Mouse (Mus musculus) heart, embryonic 10.5 days (tissue): ENCODE measurements around the gene Cct5. TPM values are rescaled to one million over a fixed set of nuclear protein-coding genes. Genes with fewer than 3 reads are reported as not detected.
"Not testable (repeated sequence)": the region's sequence is repeated elsewhere in the genome, so short reads cannot be mapped to it uniquely, and the experiment has no call there.

Experiments
- DNase-seq: peaks from one replicate; pipeline ENCODE4 v3.0.0-alpha.2; 2017; ENCODE audit warnings: low spot score
- H3K27ac ChIP-seq: fragments of 300-500 bp; sonication (generic); 2 replicates; pipeline ENCODE4 v1.5.1; 2016; ENCODE audit warnings: mild to moderate bottlenecking
- H3K27me3 ChIP-seq: fragments of 300-500 bp; sonication (generic); 2 replicates; pipeline ENCODE4 v1.6.1; 2016; ENCODE audit warnings: mild to moderate bottlenecking; ENCODE audit not compliant: poor library complexity, insufficient read depth, severe bottlenecking
- H3K36me3 ChIP-seq: fragments of 300-500 bp; sonication (generic); 2 replicates; pipeline ENCODE4 v1.6.1; 2016; ENCODE audit warnings: mild to moderate bottlenecking, moderate library complexity
- H3K4me1 ChIP-seq: fragments of 300-500 bp; sonication (generic); 2 replicates; pipeline ENCODE4 v1.6.1; 2016; ENCODE audit warnings: mild to moderate bottlenecking
- H3K4me3 ChIP-seq: fragments of 300-500 bp; sonication (generic); 2 replicates; pipeline ENCODE4 v1.5.1; 2016; ENCODE audit warnings: mild to moderate bottlenecking, moderate library complexity
- H3K9me3 ChIP-seq: fragments of 300-500 bp; sonication (generic); 2 replicates; pipeline ENCODE4 v1.6.1; 2016; ENCODE audit warnings: mild to moderate bottlenecking, moderate library complexity
- WGBS: fragments of 180-500 bp; shearing (Covaris S2); methylation state at CpG from one replicate; pipeline ENCODE4 v1.1.7; 2016; 5-methylcytosine and 5-hydroxymethylcytosine counted together
- polyA plus RNA-seq: library from polyadenylated mRNA; unstranded; fragments of >200 nt; fragmentation: Nextera tagmentation; extraction: Ambion mirVana; gene quantifications from 2 replicates; pipeline ENCODE4 v1.2.1, GENCODE M21; 2016

Gene Cct5
- polyA plus RNA-seq, 1 experiment from 2014 or later: 603 TPM

DNA sequence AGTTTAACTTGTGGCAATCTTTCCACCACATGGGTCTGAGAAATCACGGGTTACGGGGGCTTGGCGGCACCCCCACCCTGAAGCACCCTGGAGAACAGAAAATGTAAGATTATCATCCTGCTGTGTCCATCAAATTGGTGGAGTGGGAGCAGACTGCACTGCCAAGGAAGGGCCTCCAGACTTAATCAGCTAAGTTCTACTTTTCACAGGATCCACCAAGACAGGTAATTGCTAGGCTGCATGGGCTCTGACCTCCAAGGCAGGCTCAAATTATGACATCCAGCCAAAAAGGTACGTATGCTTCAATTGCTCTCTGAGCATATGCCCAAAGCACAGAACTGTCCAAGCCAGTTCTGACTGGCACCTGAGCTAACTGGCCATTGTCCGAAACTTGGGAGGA is 11.4 kb downstream of the Cct5 start:
- peaks cover 60% of the 10 kb centered on the region for H3K36me3 ChIP-seq
- no peak for DNase-seq
- 90% methylated on average over 5 of the region's 5 CpGs for WGBS

GRCm38 (mm10) chr15:31588989-31589640 is 12.5 kb downstream of the Cct5 start:
- DNase-seq: no peak
- Histone ChIP-seq H3K36me3 (peaks cover 49% of the 10 kb centered on the region), H3K27ac (no peak overlapping the region), H3K27me3 (no peaks in the 10 kb centered on the region), H3K4me1 (peaks cover 13% of the 10 kb centered on the region; the same call in 1 of the 2 replicates), H3K4me3 (no peak overlapping the region), H3K9me3 (no peaks in the 10 kb centered on the region)
- 31% methylated on average over 8 of the region's 8 CpGs for WGBS

More for the DNA sequence above, 11.4 kb downstream of the Cct5 start:
- peaks cover 10% of the 10 kb centered on the region; the same call in 1 of the 2 replicates for H3K4me1 ChIP-seq
- H3K9me3 ChIP-seq: no peaks in the 10 kb centered on the region
- no peak overlapping the region for H3K27ac ChIP-seq
- no peak overlapping the region for H3K4me3 ChIP-seq
- H3K27me3 ChIP-seq: no peaks in the 10 kb centered on the region

- Histone ChIP-seq H3K27me3 (no peaks in the 10 kb centered on the region), H3K4me1 (peaks cover 13% of the 10 kb centered on the region; the same call in 1 of the 2 replicates), H3K27ac (no peak overlapping the region), H3K36me3 (peaks cover 36% of the 10 kb centered on the region), H3K4me3 (no peak overlapping the region), H3K9me3 (no peaks in the 10 kb centered on the region)
- 59% methylated on average over 2 of the region's 2 CpGs for WGBS
- no peak for DNase-seq
Observed at GRCm38 (mm10) chr15:31587789-31588188, 13.8 kb downstream of the Cct5 start.

DNA sequence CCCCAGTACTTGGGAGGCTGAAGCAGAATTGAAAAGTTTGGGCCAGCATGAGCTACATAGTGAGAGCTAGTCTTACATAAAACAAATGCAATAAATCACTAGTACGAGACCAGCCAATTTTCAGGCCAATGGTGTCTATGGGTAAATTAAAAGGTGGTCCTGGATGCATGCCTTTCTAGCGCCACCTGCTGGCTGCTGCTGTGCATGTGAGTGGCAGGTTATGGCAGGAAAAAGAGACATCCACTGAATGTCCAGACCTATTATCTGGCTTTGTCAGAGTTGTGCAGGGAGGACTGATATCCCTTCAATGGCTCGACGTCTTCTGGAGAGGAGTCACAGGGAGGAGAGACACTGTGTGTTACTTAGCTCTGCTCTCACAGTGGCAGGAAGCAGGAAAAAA is 15.1 kb downstream of the Cct5 start:
- no peaks in the 10 kb centered on the region for H3K9me3 ChIP-seq
- peak; percentile 90 for DNase-seq
- H3K4me1 ChIP-seq: peaks cover 13% of the 10 kb centered on the region; the same call in 1 of the 2 replicates
- peaks cover 23% of the 10 kb centered on the region for H3K36me3 ChIP-seq
- WGBS: 7% methylated on average over 4 of the region's 4 CpGs
- no peak overlapping the region for H3K4me3 ChIP-seq
- no peaks in the 10 kb centered on the region for H3K27me3 ChIP-seq
- H3K27ac ChIP-seq: no peak overlapping the region

DNA sequence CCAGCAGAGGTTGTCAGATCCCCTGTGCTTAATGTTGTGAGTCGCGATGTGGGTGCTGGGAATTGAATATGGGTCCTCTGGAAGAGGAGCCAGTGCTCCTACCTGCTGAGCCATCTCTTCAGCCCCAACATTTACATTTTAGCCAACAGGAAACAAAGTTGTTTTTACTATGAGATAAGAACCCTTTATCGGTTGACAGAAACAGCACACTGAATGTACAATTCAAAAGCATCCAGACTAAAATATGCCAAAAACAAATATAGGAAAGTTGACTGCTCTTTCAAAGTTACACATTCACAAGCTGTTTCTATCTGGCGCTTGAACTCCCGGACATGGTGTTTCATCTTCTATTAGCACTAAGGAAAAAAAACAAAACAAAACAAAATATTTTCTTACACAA is 15.5 kb downstream of the Cct5 start:
- Histone ChIP-seq H3K36me3 (peaks cover 19% of the 10 kb centered on the region), H3K27me3 (no peaks in the 10 kb centered on the region), H3K27ac (no peak overlapping the region), H3K4me3 (no peak overlapping the region), H3K4me1 (peaks cover 13% of the 10 kb centered on the region; the same call in 1 of the 2 replicates), H3K9me3 (no peaks in the 10 kb centered on the region)
- DNase-seq: no peak
- 68% methylated on average over 5 of the region's 5 CpGs for WGBS

- Histone ChIP-seq H3K36me3 (peaks cover 10% of the 10 kb centered on the region), H3K4me3 (no peak overlapping the region), H3K27me3 (no peaks in the 10 kb centered on the region), H3K4me1 (peaks cover 13% of the 10 kb centered on the region; the same call in 1 of the 2 replicates), H3K9me3 (no peaks in the 10 kb centered on the region), H3K27ac (no peak overlapping the region)
- no peak for DNase-seq
- WGBS: 57% methylated on average over 7 of the region's 7 CpGs
Observed at GRCm38 (mm10) chr15:31585238-31585637, 16.4 kb downstream of the Cct5 start.

GRCm38 (mm10) chr15:31583304-31584085 is 18.1 kb downstream of the Cct5 start:
- Histone ChIP-seq H3K9me3 (no peaks in the 10 kb centered on the region), H3K4me1 (peaks cover 5% of the 10 kb centered on the region; the same call in 1 of the 2 replicates), H3K4me3 (no peak overlapping the region), H3K27ac (no peak overlapping the region), H3K27me3 (no peaks in the 10 kb centered on the region), H3K36me3 (no peaks in the 10 kb centered on the region)
- no peak for DNase-seq
- WGBS: 87% methylated on average over 13 of the region's 13 CpGs

DNA sequence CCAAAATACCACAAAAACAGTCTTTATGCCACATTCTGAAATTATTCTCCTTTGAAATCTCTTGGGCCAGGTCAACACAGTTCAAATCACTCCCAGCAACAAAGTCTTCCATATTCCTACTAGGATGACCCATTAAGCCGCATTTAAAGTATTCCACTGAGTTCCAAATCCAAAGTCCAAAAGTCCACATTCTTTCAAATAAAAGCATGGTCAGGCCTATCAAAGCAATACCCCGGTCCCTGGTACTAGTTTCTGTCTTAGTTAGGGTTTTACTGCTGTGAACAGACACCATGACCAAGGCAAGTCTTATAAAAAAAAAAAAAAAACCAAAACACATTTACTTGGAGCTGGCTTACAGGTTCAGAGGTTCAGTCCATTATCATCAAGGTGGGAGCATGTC is 20.5 kb downstream of the Cct5 start:
- not testable (repeated sequence) for H3K27me3 ChIP-seq, H3K4me3 ChIP-seq, H3K4me1 ChIP-seq, H3K36me3 ChIP-seq, H3K27ac ChIP-seq, H3K9me3 ChIP-seq, DNase-seq
- WGBS: 89% methylated on average over 2 of the region's 2 CpGs

GRCm38 (mm10) chr15:31576076-31576475 is 25.5 kb downstream of the Cct5 start:
- Histone ChIP-seq H3K27ac (no peak overlapping the region), H3K4me1 (no peaks in the 10 kb centered on the region), H3K9me3 (no peaks in the 10 kb centered on the region), H3K4me3 (no peak overlapping the region), H3K27me3 (no peaks in the 10 kb centered on the region), H3K36me3 (no peaks in the 10 kb centered on the region)
- WGBS: 70% methylated on average over 5 of the region's 5 CpGs
- DNase-seq: no peak

- Histone ChIP-seq H3K9me3 (no peaks in the 10 kb centered on the region), H3K36me3 (no peaks in the 10 kb centered on the region), H3K27me3 (no peaks in the 10 kb centered on the region), H3K4me3 (no peak overlapping the region), H3K4me1 (peaks cover 9% of the 10 kb centered on the region), H3K27ac (no peak overlapping the region)
- no peak for DNase-seq
Observed at GRCm38 (mm10) chr15:31573692-31574091, 27.9 kb downstream of the Cct5 start.

DNA sequence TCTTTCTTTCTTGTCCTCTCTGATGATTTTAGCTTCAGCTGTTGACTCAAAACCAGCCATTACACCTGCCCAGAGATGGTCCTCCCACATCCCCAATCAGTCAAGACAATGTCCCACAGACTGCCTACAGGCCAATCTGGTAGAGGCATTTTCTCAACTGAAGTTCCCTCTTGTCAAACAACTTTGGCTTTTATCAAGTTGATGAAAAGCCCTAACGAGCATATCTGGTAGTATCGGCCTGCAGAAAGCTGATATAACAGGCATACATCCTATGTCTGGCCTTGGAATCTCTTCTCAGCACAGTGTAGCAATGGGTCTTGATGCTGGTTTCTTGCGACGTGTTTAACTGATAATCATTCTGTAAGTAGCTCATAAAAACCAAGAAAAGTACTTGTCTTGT is 28.3 kb downstream of the Cct5 start:
- Histone ChIP-seq H3K27me3 (no peaks in the 10 kb centered on the region), H3K4me1 (peaks cover 13% of the 10 kb centered on the region), H3K4me3 (no peak overlapping the region), H3K36me3 (no peaks in the 10 kb centered on the region), H3K9me3 (no peaks in the 10 kb centered on the region), H3K27ac (no peak overlapping the region)
- DNase-seq: no peak
- 63% methylated on average over 4 of the region's 4 CpGs for WGBS

GRCm38 (mm10) chr15:31571906-31572722 is 29.5 kb downstream of the Cct5 start:
- DNase-seq: no peak
- Histone ChIP-seq H3K4me3 (no peak overlapping the region), H3K27me3 (no peaks in the 10 kb centered on the region), H3K36me3 (no peaks in the 10 kb centered on the region), H3K4me1 (peaks cover 16% of the 10 kb centered on the region), H3K9me3 (no peaks in the 10 kb centered on the region), H3K27ac (no peak overlapping the region)
- WGBS: 87% methylated on average over 16 of the region's 16 CpGs

GRCm38 (mm10) chr15:31570959-31571358 is 30.6 kb downstream of the Cct5 start:
- Histone ChIP-seq H3K27ac (no peak overlapping the region), H3K4me3 (no peak overlapping the region), H3K9me3 (no peaks in the 10 kb centered on the region), H3K27me3 (no peaks in the 10 kb centered on the region), H3K36me3 (no peaks in the 10 kb centered on the region), H3K4me1 (peaks cover 16% of the 10 kb centered on the region)
- no peak for DNase-seq
- 88% methylated on average over 8 of the region's 8 CpGs for WGBS
